Mouse (Mus musculus): Measurements from ENCODE around the gene Card14.
A peak's percentile ranks its signal among the peaks of the same experiment; 100 is the strongest.

GRCm38 (mm10) chr11:119325068-119325467 is 17.5 kb downstream of the Card14 start:
- TF ChIP-seq CTCF (conservative IDR thresholded peaks at IDR 0.05; ENCODE audit: low read length) (peak; percentile 90), POU5F1 (IDR thresholded peaks at IDR 0.05; ENCODE audit: borderline replicate concordance, low read length) (no peak)
